Mouse (Mus musculus): ENCODE results near the gene Cep55. TPM values are rescaled to one million over a fixed set of nuclear protein-coding genes. Genes with fewer than 3 reads are reported as not detected.

Gene Cep55
- polyA plus RNA-seq, 1 experiment from 2014 or later = 5.0 TPM

DNA sequence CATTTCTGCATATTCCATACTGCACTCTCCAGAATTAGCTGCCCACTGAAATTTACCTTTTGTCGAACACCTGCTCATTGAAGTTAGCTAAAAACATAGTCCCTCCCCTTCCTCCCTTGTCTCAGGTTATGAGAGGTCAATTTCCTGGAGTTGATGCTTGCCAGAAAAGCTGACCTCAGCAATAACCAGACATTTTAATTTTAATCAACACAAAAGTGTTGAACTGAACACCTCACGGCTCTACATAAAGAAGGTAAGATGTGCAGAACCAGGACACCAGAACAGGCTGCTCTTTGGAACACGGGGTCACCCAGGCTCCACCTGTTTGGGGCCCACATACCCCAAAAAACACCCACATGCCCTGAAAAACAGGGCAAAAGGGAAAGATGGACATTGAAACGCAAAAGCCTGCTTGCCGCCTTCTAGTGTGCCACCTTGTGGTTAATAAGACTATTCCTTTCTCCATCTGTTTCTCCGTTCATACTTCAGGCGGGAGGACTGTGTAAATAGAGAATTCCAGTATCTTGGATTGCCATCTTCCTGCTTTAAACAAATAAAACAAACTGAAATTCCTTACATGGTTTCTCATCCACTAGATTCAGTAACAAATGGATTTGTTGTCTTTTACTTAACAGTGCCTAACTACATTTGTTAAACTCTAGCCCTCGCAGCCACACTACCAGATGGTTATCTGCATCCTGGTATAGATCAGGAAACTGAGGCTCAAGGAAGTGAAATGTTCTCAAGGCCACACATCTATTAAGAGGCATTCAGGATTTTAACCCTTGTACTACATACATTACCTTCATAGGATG lies 1.4 kb upstream of the Cep55 start:
- 30% methylated on average over 8 of the region's 8 CpGs for WGBS
- no peaks in the 10 kb centered on the region for H3K9me3 ChIP-seq
- H3K27me3 ChIP-seq (replicated peaks) = no peaks in the 10 kb centered on the region
- H3K4me1 ChIP-seq = peaks cover 19% of the 10 kb centered on the region
- H3K27ac ChIP-seq = no peak overlapping the region
- H3K9ac ChIP-seq = peak overlapping the region; percentile 59; the same call in 1 of the 2 replicates
- peak overlapping the region; percentile 72 for H3K4me3 ChIP-seq
- H3K36me3 ChIP-seq (replicated peaks) = no peaks in the 10 kb centered on the region
- no peak for ATAC-seq (replicated peaks)
- H3K4me2 ChIP-seq = peak overlapping the region; percentile 95

DNA sequence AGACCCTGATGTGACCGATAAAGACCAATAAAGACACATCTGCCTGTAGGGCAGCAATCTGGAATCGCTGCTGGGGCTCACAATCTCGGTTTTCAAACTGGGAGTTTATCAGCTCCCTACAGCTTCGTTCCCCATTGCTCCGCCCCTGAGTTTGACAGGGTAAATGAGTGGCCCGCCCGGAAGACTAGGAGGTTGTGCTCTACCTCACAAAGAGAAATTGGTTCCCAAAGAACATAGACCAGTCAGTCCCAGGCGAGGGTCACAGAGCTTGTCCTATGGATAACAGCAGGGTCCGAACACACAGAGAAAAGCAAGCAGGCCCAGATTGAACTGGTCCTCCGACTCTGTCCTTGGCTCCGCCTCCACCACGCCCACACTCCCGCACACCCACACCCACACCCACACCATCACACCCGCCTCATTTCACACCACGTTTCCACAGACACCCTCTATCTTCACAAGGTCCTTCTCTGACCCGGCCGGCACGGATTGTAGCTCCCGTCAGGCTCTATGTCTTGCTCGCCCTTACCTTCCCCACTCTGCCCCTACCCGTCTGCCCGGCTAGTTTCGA lies 577 bp upstream of the Cep55 start:
- under 1% methylated on average over 23 of the region's 23 CpGs for WGBS
- Histone ChIP-seq H3K27ac (peak overlapping the region; percentile 56), H3K36me3 (replicated peaks) (no peaks in the 10 kb centered on the region), H3K4me1 (peaks cover 19% of the 10 kb centered on the region), H3K9ac (peak overlapping the region; percentile 59), H3K4me3 (peak overlapping the region; percentile 72), H3K27me3 (replicated peaks) (no peaks in the 10 kb centered on the region), H3K9me3 (no peaks in the 10 kb centered on the region), H3K4me2 (peak overlapping the region; percentile 95)
- ATAC-seq (replicated peaks) = peak; percentile 94

DNA sequence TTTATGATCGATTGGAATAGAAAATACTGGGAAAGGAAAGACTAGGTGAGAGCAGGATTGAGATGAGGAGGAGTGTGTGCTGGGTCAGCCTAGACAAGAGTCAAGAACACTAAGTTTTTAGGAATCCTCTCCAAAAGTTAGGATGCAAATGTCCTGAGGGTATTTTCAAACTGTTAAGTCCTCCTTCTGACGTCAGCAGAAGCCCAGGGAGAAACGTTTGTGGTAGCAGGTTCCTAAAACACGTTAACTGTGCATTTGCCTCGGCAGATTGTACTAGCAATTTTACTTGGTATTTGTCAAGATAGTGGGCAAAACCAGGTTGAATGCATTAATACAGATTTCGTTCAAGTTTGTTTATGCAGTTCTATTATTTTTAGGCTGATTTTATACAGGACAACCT lies 987 bp downstream of the Cep55 start:
- H3K4me3 ChIP-seq = peak overlapping the region; percentile 72
- H3K27ac ChIP-seq = no peak overlapping the region
- H3K9ac ChIP-seq = no peak overlapping the region
- peaks cover 19% of the 10 kb centered on the region for H3K4me1 ChIP-seq
- WGBS = 16% methylated on average over 6 of the region's 6 CpGs
- H3K4me2 ChIP-seq = peak overlapping the region; percentile 95
- H3K9me3 ChIP-seq = no peaks in the 10 kb centered on the region
- no peaks in the 10 kb centered on the region for H3K27me3 ChIP-seq (replicated peaks)
- no peaks in the 10 kb centered on the region for H3K36me3 ChIP-seq (replicated peaks)
- no peak for ATAC-seq (replicated peaks)

DNA sequence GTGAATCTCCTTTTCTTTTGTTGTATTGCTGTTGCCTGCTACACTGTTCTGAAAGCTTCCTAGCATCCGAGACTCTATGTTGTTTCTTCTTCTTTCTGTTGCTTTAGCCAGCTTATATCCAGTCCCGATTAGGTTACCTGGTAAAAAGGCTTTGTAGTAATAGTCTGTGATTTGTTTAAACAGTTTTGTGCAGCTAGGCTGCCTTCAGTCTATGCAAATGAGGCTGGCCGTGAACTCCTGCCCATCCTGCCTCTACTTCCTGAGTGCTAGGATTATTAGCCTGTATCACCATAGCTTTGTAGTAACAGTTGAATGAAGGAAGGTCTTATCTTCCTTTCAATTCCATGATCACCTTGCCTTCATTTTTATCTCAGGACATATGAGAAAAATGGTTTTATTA lies 1.5 kb downstream of the Cep55 start:
- WGBS = 48% methylated on average over 3 of the region's 3 CpGs
- Histone ChIP-seq H3K4me1 (peaks cover 19% of the 10 kb centered on the region), H3K9me3 (no peaks in the 10 kb centered on the region), H3K4me2 (peak overlapping the region; percentile 95; the same call in 1 of the 2 replicates), H3K27ac (no peak overlapping the region), H3K36me3 (replicated peaks) (no peaks in the 10 kb centered on the region), H3K4me3 (no peak overlapping the region), H3K27me3 (replicated peaks) (no peaks in the 10 kb centered on the region), H3K9ac (no peak overlapping the region)
- no peak for ATAC-seq (replicated peaks)

DNA sequence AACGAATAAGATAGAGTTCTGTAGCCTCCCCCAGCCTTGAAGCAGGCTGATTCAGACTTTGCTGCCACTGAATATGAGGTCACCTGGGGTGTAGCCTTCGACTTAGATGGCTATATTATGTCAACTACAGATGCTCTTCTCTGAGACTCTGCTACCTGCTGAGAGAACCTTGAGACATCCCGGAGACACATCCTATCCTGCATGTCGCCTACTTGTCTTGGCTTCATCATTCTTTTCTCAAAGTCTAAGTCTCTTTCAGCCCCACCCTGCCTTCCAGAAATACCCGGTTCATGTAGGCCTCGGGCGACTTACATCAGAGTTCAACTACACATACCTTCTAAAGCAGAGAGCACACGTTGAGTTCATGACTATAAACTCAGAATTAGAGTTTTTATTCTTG lies 2.1 kb downstream of the Cep55 start:
- no peaks in the 10 kb centered on the region for H3K27me3 ChIP-seq (replicated peaks)
- H3K27ac ChIP-seq = no peak overlapping the region
- no peaks in the 10 kb centered on the region for H3K36me3 ChIP-seq (replicated peaks)
- H3K4me3 ChIP-seq = no peak overlapping the region
- ATAC-seq (replicated peaks) = no peak
- peaks cover 19% of the 10 kb centered on the region for H3K4me1 ChIP-seq
- H3K9ac ChIP-seq = no peak overlapping the region
- H3K9me3 ChIP-seq = no peaks in the 10 kb centered on the region
- WGBS = 88% methylated on average over 8 of the region's 8 CpGs
- H3K4me2 ChIP-seq = no peak overlapping the region

DNA sequence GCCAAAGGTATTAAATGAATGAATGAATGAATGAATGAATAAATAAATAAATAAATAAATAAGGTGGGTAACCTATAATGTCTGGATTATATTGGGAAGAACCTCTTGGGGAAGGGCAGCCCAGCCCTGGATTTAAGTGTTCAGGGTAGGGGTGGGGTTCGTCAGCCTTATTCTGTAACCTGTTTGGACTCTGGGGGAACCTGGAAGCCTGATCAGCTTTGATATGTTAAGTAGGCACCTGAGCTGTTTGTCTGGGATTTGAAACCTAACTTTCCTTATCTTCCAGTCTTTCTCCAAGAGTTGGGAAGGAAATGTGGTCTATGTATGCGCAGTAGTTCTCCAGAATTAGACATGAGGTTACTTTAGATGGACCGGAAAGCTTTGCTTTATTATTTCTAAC lies 8.4 kb downstream of the Cep55 start:
- no peak overlapping the region for H3K9ac ChIP-seq
- no peak for ATAC-seq (replicated peaks)
- no peak overlapping the region for H3K4me2 ChIP-seq
- 90% methylated on average over 3 of the region's 3 CpGs for WGBS
- no peaks in the 10 kb centered on the region for H3K4me1 ChIP-seq
- no peaks in the 10 kb centered on the region for H3K36me3 ChIP-seq (replicated peaks)
- H3K27ac ChIP-seq = no peak overlapping the region
- no peaks in the 10 kb centered on the region for H3K27me3 ChIP-seq (replicated peaks)
- no peaks in the 10 kb centered on the region for H3K9me3 ChIP-seq
- no peak overlapping the region for H3K4me3 ChIP-seq

DNA sequence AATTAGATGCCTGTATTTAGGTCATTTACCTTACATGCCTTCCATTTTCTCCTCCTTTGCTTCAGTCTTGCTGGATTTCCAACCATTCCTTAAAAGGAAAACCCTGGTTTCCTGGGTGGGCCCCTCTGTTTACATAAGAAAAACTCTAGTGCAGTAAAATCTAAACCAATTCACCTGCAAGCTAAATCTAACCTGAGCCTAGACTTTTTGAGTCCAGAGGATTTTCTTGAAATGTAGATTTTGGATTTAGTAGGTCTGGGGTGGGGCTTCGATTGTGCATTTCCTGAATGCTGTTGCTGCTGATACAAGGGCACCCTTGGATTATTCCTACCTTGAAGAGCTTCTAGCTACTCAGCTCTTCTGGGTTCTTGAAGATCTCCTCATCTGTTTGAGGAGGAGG lies 9.2 kb downstream of the Cep55 start:
- no peak for ATAC-seq (replicated peaks)
- H3K27ac ChIP-seq = no peak overlapping the region
- H3K4me3 ChIP-seq = no peak overlapping the region
- H3K4me1 ChIP-seq = no peaks in the 10 kb centered on the region
- WGBS = 89% methylated on average over 1 of the region's 1 CpGs
- H3K36me3 ChIP-seq (replicated peaks) = no peaks in the 10 kb centered on the region
- H3K4me2 ChIP-seq = no peak overlapping the region
- H3K9ac ChIP-seq = no peak overlapping the region
- H3K9me3 ChIP-seq = no peaks in the 10 kb centered on the region
- no peaks in the 10 kb centered on the region for H3K27me3 ChIP-seq (replicated peaks)

DNA sequence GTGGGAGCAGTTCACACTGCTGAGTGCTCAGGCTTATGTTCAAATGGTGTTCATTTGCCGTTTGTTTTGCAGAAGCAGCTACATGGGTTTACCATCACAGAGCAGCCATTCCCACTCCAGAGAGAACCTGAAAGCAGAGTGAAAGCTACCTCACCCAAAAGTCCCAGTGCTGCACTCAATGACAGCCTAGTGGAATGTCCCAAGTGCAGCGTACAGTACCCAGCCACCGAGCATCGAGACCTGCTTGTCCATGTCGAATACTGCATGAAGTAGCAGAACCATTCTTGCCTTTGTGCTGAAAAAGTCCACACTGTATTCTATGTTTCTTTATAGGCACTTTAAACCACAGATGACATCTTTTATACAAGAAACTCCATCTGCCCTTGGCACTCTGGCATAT lies 18.4 kb downstream of the Cep55 start:
- no peaks in the 10 kb centered on the region for H3K4me1 ChIP-seq
- no peak overlapping the region for H3K27ac ChIP-seq
- 95% methylated on average over 5 of the region's 5 CpGs for WGBS
- H3K9me3 ChIP-seq = no peaks in the 10 kb centered on the region
- no peak for ATAC-seq (replicated peaks)
- H3K4me2 ChIP-seq = no peak overlapping the region
- no peaks in the 10 kb centered on the region for H3K27me3 ChIP-seq (replicated peaks)
- no peaks in the 10 kb centered on the region for H3K36me3 ChIP-seq (replicated peaks)
- H3K4me3 ChIP-seq = no peak overlapping the region
- no peak overlapping the region for H3K9ac ChIP-seq

DNA sequence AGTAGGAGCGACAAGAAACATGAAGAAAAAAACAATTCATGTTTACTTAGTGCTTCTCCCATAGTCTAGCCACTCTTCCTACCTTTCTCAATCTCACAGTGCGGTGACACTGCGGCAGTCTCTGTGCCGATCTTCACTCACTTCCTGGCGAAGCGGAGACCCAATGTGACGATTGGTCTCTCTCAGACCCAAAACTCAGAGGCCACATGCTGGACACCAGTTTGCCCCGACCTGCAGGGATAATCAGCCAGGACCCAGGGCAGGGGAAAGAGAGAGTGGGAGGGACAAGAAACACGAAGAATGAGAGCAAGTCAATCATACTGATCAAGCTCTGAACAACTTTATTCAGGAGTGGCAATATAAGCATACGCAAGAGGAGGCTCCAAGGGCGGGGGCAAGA lies 20.2 kb downstream of the Cep55 start:
- Histone ChIP-seq H3K9ac (no peak overlapping the region), H3K9me3 (no peaks in the 10 kb centered on the region), H3K36me3 (replicated peaks) (no peaks in the 10 kb centered on the region), H3K4me2 (no peak overlapping the region), H3K27ac (no peak overlapping the region), H3K4me3 (no peak overlapping the region), H3K4me1 (no peaks in the 10 kb centered on the region), H3K27me3 (replicated peaks) (no peaks in the 10 kb centered on the region)
- 83% methylated on average over 11 of the region's 11 CpGs for WGBS
- ATAC-seq (replicated peaks) = no peak

DNA sequence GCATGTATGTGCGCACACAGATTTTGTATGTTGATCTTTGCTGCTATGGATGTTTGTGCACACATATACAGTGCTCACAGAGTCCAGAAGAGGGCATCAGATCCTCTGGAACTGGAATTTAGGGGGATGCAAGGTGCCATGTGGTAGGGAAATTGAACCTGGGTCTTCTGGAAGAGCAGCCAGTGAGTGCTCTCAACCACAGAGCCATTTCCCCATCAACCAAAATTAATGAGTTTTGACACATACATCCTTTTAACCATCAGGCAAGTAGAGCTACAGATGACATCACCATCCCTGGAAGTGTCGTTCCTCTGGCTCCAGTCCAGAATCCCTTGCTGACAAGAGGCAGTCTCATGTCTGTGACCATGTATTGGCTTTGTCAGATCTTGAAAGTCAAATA lies 21.4 kb downstream of the Cep55 start:
- Histone ChIP-seq H3K36me3 (replicated peaks) (no peaks in the 10 kb centered on the region), H3K27me3 (replicated peaks) (no peaks in the 10 kb centered on the region), H3K4me2 (no peak overlapping the region), H3K9ac (no peak overlapping the region), H3K27ac (no peak overlapping the region), H3K9me3 (no peaks in the 10 kb centered on the region), H3K4me1 (no peaks in the 10 kb centered on the region), H3K4me3 (no peak overlapping the region)
- WGBS = 72% methylated on average over 2 of the region's 2 CpGs
- no peak for ATAC-seq (replicated peaks)

DNA sequence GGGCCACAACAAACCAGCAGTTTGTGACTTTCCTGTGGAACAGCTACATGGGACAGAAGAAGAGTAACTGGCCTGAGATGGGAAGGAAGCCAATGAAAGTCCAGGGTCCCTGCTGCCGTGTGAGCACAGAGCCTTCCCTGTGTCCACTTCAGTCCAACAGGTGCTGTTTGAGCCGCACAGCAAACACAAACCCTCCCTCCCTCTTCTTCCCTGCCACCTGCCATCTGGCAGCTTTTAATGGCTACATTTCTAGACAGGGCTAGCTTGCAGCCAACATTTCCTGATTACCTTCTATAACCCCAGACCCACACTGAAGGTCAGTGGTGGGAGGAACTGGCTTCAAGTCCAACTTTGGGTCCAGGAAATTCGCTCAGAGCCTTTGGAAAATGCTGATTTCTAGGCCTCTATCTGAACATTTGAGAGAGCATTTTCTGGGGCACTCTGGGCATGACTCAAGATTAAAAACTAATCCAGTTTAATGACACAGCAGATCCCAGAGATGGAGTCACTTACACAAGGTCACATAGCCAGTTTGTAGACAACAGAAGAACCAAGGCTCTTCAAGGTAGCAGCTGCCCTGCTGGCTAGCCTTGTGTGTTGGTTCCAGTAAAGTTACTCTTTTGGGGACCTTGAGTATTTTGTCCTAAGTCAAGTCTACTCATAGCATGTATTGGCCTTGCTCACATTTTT lies 23.2 kb downstream of the Cep55 start:
- 79% methylated on average over 3 of the region's 3 CpGs for WGBS
- Histone ChIP-seq H3K4me3 (no peak overlapping the region), H3K27ac (no peak overlapping the region), H3K4me2 (no peak overlapping the region), H3K9ac (no peak overlapping the region), H3K27me3 (replicated peaks) (no peaks in the 10 kb centered on the region), H3K4me1 (no peaks in the 10 kb centered on the region), H3K9me3 (no peaks in the 10 kb centered on the region), H3K36me3 (replicated peaks) (no peaks in the 10 kb centered on the region)
- no peak for ATAC-seq (replicated peaks)

DNA sequence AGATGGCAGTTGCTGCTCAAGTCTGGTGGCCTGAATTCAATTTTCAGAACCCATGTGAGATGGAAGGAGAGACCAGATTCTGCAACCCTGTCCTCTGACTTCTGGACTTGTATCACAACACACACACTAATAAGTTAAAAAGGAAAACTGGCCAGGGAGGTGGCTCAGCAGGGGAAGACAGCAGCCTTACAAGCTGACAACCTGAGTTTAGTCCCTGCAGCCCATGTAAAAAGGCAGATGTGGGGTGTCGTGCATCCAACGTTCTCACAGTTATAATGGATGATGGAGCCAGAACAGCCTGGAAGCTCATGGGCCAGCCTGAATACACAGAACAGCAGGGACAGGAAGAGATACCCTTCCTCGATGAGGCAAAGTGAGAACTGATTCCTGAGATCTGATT lies 26.6 kb downstream of the Cep55 start:
- H3K9ac ChIP-seq = no peak overlapping the region
- WGBS = 80% methylated on average over 3 of the region's 3 CpGs

More for the DNA sequence above, 26.6 kb downstream of the Cep55 start:
- no peak for ATAC-seq (replicated peaks)
- Histone ChIP-seq H3K9me3 (no peaks in the 10 kb centered on the region), H3K4me3 (no peak overlapping the region), H3K36me3 (replicated peaks) (no peaks in the 10 kb centered on the region), H3K27ac (no peak overlapping the region), H3K4me1 (no peaks in the 10 kb centered on the region), H3K27me3 (replicated peaks) (no peaks in the 10 kb centered on the region), H3K4me2 (no peak overlapping the region)

Measured in midbrain, embryonic 15.5 days (tissue).